ENCODE assay signal across 8 mouse cellular contexts in genomic region chr10:120384797-120385600, GRCm38 (mm10).
DNase-seq lines count a peak whose midpoint lies in the region; ATAC-seq and TF ChIP-seq lines count a peak whose summit lies in the region.

No protein-coding gene starts in this region.

- peak; percentile 76 for DNase-seq in adrenal gland, adult 2 months
- DNase-seq in adrenal gland, postnatal 25 days, result no peak
- DNase-seq in heart, adult 8-10 months (ENCODE audit: low spot score), result peak; percentile 57
- DNase-seq in kidney, adult 2 months, result peak; percentile 80
- no peak for DNase-seq in gastrocnemius, adult 18-20 months (ENCODE audit: low spot score)
- no peak for DNase-seq in natural killer cell, adult 2 months (ENCODE audit: low spot score in 2 of 2)

- ATAC-seq in liver, embryonic 16.5 days (ENCODE audit: low read depth), result peak; percentile 24; the same call in 1 of the 2 replicates
- ATAC-seq in monocyte, adult 5-6 weeks (replicated peaks; ENCODE audit: insufficient number of reproducible peaks, low FRiP score, low TSS enrichment, poor library complexity, severe bottlenecking), result no peak

- H3K4me1 ChIP-seq in kidney, adult 2 months (ENCODE audit: control insufficient read depth, insufficient read depth, low read length), result 0 out of 2 replicates have a peak, but pooled peaks cover 3% of the 10 kb centered on the region
- H3K4me1 ChIP-seq in liver, embryonic 16.5 days (ENCODE audit: control insufficient read depth, low read depth, low read length), result no peaks in the 10 kb centered on the region; the same call in none of the 2 replicates

- H3K9me3 ChIP-seq in liver, embryonic 16.5 days (replicated peaks; ENCODE audit: control insufficient read depth, low read length), result no peaks in the 10 kb centered on the region

- TF ChIP-seq CTCF in kidney, adult 2 months (conservative IDR thresholded peaks at IDR 0.05; ENCODE audit: insufficient read depth, insufficient read length, low read depth, low read length), result no peak

- H3K4me2 ChIP-seq in liver, embryonic 16.5 days (ENCODE audit: low read depth, low read length), result no peak overlapping the region

- TF ChIP-seq POLR2A in kidney, adult 2 months (IDR thresholded peaks at IDR 0.05; ENCODE audit: low read depth, low read length), result no peak

- no peaks in the 10 kb centered on the region for H3K36me3 ChIP-seq in kidney, adult 2 months (ENCODE audit: control insufficient read depth, insufficient read depth, low read length)
- H3K36me3 ChIP-seq in liver, embryonic 16.5 days (ENCODE audit: control insufficient read depth, insufficient read depth), result no peaks in the 10 kb centered on the region

- no peak overlapping the region for H3K9ac ChIP-seq in liver, embryonic 16.5 days (ENCODE audit: low read depth, low read length)

- H3K27ac ChIP-seq in kidney, adult 2 months (ENCODE audit: insufficient read depth, low read depth, low read length), result no peak overlapping the region
- no peak overlapping the region for H3K27ac ChIP-seq in liver, embryonic 16.5 days (ENCODE audit: low read length)

- WGBS in kidney, adult 2 months, result 62% methylated on average over 10 of the region's 10 CpGs
- WGBS in liver, embryonic 16.5 days (ENCODE audit: insufficient replicate concordance), result 39% methylated on average over 10 of the region's 10 CpGs

- H3K4me3 ChIP-seq in kidney, adult 2 months (ENCODE audit: insufficient read depth, low read depth, low read length), result no peak overlapping the region
- H3K4me3 ChIP-seq in liver, embryonic 16.5 days (ENCODE audit: low read depth, low read length), result no peak overlapping the region

- no peaks in the 10 kb centered on the region for H3K27me3 ChIP-seq in kidney, adult 2 months (replicated peaks; ENCODE audit: control insufficient read depth, insufficient read depth, low read length)
- H3K27me3 ChIP-seq in liver, embryonic 16.5 days (ENCODE audit: control insufficient read depth, insufficient read depth, low read depth, low read length), result no peaks in the 10 kb centered on the region

Comparison
In these comparisons a context has a peak if more than half of its experiments do, and no peak if none do; other contexts are left out.
1. DNase-seq: peak in adrenal gland, adult 2 months (single experiment), heart, adult 8-10 months (single experiment) and kidney, adult 2 months (single experiment); none in adrenal gland, postnatal 25 days (single experiment), gastrocnemius, adult 18-20 months (single experiment) and natural killer cell, adult 2 months (0 of 2).